Mouse (Mus musculus): Measurements from ENCODE around the gene Cadps. TPM values are rescaled to one million over a fixed set of nuclear protein-coding genes. Genes with fewer than 3 reads are reported as not detected.

The Cadps gene
- polyA plus RNA-seq, 1 experiment from 2014 or later, result 1.6 TPM

- Histone ChIP-seq H3K27me3 (no peaks in the 10 kb centered on the region), H3K9me3 (no peaks in the 10 kb centered on the region), H3K4me2 (no peak overlapping the region), H3K27ac (no peak overlapping the region), H3K4me3 (no peak overlapping the region), H3K36me3 (no peaks in the 10 kb centered on the region), H3K4me1 (no peaks in the 10 kb centered on the region), H3K9ac (no peak overlapping the region)
- WGBS, result 83% methylated on average over 2 of the region's 2 CpGs
- no peak for ATAC-seq (ENCODE audit: insufficient number of reproducible peaks, insufficient read depth, low FRiP score, low TSS enrichment, low read depth)
Observed at GRCm38 (mm10) chr14:12638762-12639161, 184.1 kb downstream of the Cadps start.

GRCm38 (mm10) chr14:12637121-12637754, 185.6 kb downstream of the Cadps start:
- 82% methylated on average over 7 of the region's 7 CpGs for WGBS
- Histone ChIP-seq H3K4me2 (no peak overlapping the region), H3K36me3 (no peaks in the 10 kb centered on the region), H3K9ac (no peak overlapping the region), H3K4me1 (no peaks in the 10 kb centered on the region), H3K9me3 (no peaks in the 10 kb centered on the region), H3K4me3 (no peak overlapping the region), H3K27ac (no peak overlapping the region), H3K27me3 (no peaks in the 10 kb centered on the region)
- ATAC-seq (ENCODE audit: insufficient number of reproducible peaks, insufficient read depth, low FRiP score, low TSS enrichment, low read depth), result no peak

GRCm38 (mm10) chr14:12624256-12625130, 198.4 kb downstream of the Cadps start:
- H3K4me3 ChIP-seq, result no peak overlapping the region
- 76% methylated on average over 11 of the region's 11 CpGs for WGBS
- no peaks in the 10 kb centered on the region for H3K27me3 ChIP-seq
- no peak overlapping the region for H3K27ac ChIP-seq
- H3K9me3 ChIP-seq, result no peaks in the 10 kb centered on the region
- no peaks in the 10 kb centered on the region for H3K36me3 ChIP-seq
- H3K4me2 ChIP-seq, result no peak overlapping the region
- ATAC-seq (ENCODE audit: insufficient number of reproducible peaks, insufficient read depth, low FRiP score, low TSS enrichment, low read depth), result no peak
- no peak overlapping the region for H3K9ac ChIP-seq
- H3K4me1 ChIP-seq, result no peaks in the 10 kb centered on the region

DNA sequence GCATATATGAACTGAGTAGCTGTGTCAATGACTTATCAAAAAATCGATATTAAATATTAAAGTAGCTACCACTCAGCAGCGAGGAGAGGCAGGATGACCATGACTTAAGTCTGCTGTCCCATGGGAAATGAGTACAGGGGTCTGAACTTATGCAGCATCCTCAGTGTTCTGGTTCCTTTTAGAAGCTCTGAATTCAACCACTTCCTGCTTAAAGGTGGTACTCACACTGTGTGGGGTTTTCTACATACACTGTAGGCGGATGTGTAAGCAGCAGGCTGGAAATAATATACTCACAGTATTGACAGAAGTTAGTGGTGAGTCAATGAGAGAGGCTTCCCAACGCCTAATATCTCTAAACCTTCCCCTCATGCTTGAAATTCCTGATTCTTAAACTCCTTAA, 215.9 kb downstream of the Cadps start:
- Histone ChIP-seq H3K4me1 (no peaks in the 10 kb centered on the region), H3K4me3 (no peak overlapping the region), H3K36me3 (no peaks in the 10 kb centered on the region), H3K27ac (no peak overlapping the region), H3K4me2 (no peak overlapping the region), H3K9me3 (no peaks in the 10 kb centered on the region), H3K27me3 (no peaks in the 10 kb centered on the region), H3K9ac (no peak overlapping the region)
- ATAC-seq (ENCODE audit: insufficient number of reproducible peaks, insufficient read depth, low FRiP score, low TSS enrichment, low read depth), result no peak
- 84% methylated on average over 4 of the region's 4 CpGs for WGBS

GRCm38 (mm10) chr14:12606202-12606601, 216.7 kb downstream of the Cadps start:
- Histone ChIP-seq H3K4me2 (no peak overlapping the region), H3K36me3 (no peaks in the 10 kb centered on the region), H3K4me1 (no peaks in the 10 kb centered on the region), H3K27ac (no peak overlapping the region), H3K9ac (no peak overlapping the region), H3K9me3 (no peaks in the 10 kb centered on the region), H3K27me3 (no peaks in the 10 kb centered on the region), H3K4me3 (no peak overlapping the region)
- WGBS, result 85% methylated on average over 4 of the region's 4 CpGs
- ATAC-seq (ENCODE audit: insufficient number of reproducible peaks, insufficient read depth, low FRiP score, low TSS enrichment, low read depth), result no peak

GRCm38 (mm10) chr14:12602080-12602479, 220.8 kb downstream of the Cadps start:
- no peak for ATAC-seq (ENCODE audit: insufficient number of reproducible peaks, insufficient read depth, low FRiP score, low TSS enrichment, low read depth)
- H3K27ac ChIP-seq, result no peak overlapping the region
- no peaks in the 10 kb centered on the region for H3K9me3 ChIP-seq
- H3K36me3 ChIP-seq, result no peaks in the 10 kb centered on the region
- no peaks in the 10 kb centered on the region for H3K4me1 ChIP-seq
- H3K4me2 ChIP-seq, result no peak overlapping the region
- 80% methylated on average over 2 of the region's 2 CpGs for WGBS
- H3K9ac ChIP-seq, result no peak overlapping the region
- H3K4me3 ChIP-seq, result no peak overlapping the region
- H3K27me3 ChIP-seq, result no peaks in the 10 kb centered on the region

DNA sequence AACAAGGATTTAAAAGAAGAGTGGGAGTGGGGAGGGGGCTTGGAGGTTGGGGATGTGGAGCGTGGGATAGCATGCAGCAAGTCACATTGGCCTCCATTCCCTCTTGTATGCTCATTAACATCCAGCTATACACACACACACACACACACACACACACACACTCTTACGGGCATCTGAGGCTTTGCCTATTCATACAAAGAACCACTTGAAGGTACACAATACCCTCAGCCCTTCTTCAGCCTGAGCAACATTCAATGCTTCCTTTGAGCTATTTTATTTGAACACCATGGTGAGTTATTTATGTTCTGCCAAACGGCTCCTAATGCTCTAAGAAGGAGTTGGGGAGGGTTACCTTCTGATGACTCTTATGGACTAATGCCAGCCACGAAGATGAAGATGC, 227.6 kb downstream of the Cadps start:
- WGBS, result 73% methylated on average over 4 of the region's 4 CpGs
- ATAC-seq (ENCODE audit: insufficient number of reproducible peaks, insufficient read depth, low FRiP score, low TSS enrichment, low read depth), result no peak

DNA sequence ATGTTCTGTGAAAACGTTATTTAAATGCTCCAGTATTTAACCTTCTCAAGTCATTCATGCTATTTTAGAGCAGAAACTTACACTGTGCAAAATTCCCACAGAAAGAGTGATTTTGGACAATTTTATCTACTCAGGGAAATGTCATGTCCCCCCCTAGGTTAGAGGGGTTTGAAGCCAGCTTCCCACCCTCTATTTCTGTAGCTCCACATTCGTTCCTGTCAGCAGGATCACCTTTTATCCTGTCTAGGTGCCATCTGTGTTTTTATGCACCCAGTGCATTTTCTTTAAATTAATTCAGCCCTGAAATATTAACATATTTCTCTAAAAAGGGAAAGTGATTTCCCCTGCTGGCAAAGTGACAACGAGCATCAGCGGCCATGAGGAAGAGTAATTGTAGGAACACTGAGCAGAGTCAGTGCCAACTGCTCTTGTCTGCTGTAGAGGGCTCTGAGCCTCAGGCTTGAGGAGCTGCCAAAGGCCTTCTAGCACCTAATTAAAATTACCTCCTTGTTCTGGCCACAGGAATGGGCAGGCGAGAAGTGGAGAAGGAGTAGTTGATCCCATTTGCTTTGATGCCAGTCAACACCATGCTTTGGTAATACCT, 230.3 kb downstream of the Cadps start:
- no peak overlapping the region for H3K9ac ChIP-seq
- 85% methylated on average over 5 of the region's 5 CpGs for WGBS
- H3K27me3 ChIP-seq, result no peaks in the 10 kb centered on the region
- H3K36me3 ChIP-seq, result no peaks in the 10 kb centered on the region
- no peaks in the 10 kb centered on the region for H3K4me1 ChIP-seq
- no peak overlapping the region for H3K27ac ChIP-seq
- H3K4me3 ChIP-seq, result no peak overlapping the region
- no peak for ATAC-seq (ENCODE audit: insufficient number of reproducible peaks, insufficient read depth, low FRiP score, low TSS enrichment, low read depth)
- H3K9me3 ChIP-seq, result no peaks in the 10 kb centered on the region
- H3K4me2 ChIP-seq, result no peak overlapping the region

More for the DNA sequence above, 227.6 kb downstream of the Cadps start:
- no peak overlapping the region for H3K27ac ChIP-seq
- no peaks in the 10 kb centered on the region for H3K9me3 ChIP-seq
- H3K36me3 ChIP-seq, result no peaks in the 10 kb centered on the region
- H3K4me1 ChIP-seq, result no peaks in the 10 kb centered on the region
- H3K27me3 ChIP-seq, result no peaks in the 10 kb centered on the region
- no peak overlapping the region for H3K4me2 ChIP-seq
- no peak overlapping the region for H3K4me3 ChIP-seq
- no peak overlapping the region for H3K9ac ChIP-seq

- no peak overlapping the region for H3K4me3 ChIP-seq
- no peaks in the 10 kb centered on the region for H3K27me3 ChIP-seq
- H3K4me1 ChIP-seq, result no peaks in the 10 kb centered on the region
- no peaks in the 10 kb centered on the region for H3K36me3 ChIP-seq
- no peak overlapping the region for H3K4me2 ChIP-seq
- H3K27ac ChIP-seq, result no peak overlapping the region
- no peaks in the 10 kb centered on the region for H3K9me3 ChIP-seq
- H3K9ac ChIP-seq, result no peak overlapping the region
- ATAC-seq (ENCODE audit: insufficient number of reproducible peaks, insufficient read depth, low FRiP score, low TSS enrichment, low read depth), result no peak
Observed at GRCm38 (mm10) chr14:12591829-12592228, 231.1 kb downstream of the Cadps start.

DNA sequence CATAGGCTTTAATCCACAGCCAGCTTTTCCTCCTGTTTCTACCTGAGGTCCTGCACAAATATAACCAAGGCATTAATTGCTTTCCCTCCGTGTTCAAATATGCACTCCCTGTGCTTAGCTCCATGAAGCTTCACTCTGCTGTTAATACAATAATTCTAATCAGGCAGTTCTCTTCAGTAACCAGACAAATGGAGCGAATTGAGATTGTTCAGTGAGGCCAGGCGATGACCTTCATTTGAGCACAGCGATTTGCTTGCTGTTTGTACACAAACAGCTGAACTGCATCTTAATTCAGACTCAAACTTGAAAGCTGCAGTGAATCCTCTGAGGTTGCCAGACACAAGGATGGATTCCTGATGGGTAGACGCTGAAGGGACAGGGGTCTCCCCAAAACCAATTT, 239.3 kb downstream of the Cadps start:
- Histone ChIP-seq H3K36me3 (no peaks in the 10 kb centered on the region), H3K27me3 (no peaks in the 10 kb centered on the region), H3K4me3 (no peak overlapping the region), H3K27ac (no peak overlapping the region), H3K9me3 (no peaks in the 10 kb centered on the region), H3K4me2 (no peak overlapping the region), H3K9ac (no peak overlapping the region), H3K4me1 (peaks cover 8% of the 10 kb centered on the region)
- WGBS, result 83% methylated on average over 5 of the region's 5 CpGs
- ATAC-seq (ENCODE audit: insufficient number of reproducible peaks, insufficient read depth, low FRiP score, low TSS enrichment, low read depth), result no peak

DNA sequence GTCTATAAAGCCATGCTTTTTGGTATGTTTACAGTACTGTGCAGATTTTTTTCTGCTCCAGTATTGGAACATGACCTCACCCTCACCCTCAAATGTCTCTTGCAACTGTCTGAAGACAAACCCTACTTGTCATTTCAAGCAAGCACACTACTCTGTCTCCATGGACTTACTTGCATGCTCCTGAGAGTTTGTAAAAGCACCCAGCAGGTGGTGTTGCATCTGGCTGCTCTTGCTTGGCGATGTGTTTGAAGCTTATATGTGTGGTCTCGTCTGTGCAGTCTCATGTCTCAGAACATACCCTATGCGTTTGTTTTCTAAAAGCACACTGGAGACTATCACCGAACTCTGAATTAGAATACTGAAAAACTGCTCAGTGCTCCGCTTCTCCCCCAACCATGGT, 241.2 kb downstream of the Cadps start:
- Histone ChIP-seq H3K27me3 (no peaks in the 10 kb centered on the region), H3K9ac (no peak overlapping the region), H3K4me1 (peaks cover 16% of the 10 kb centered on the region), H3K27ac (no peak overlapping the region), H3K4me3 (no peak overlapping the region), H3K4me2 (no peak overlapping the region), H3K9me3 (no peaks in the 10 kb centered on the region), H3K36me3 (no peaks in the 10 kb centered on the region)
- 76% methylated on average over 5 of the region's 5 CpGs for WGBS
- ATAC-seq (ENCODE audit: insufficient number of reproducible peaks, insufficient read depth, low FRiP score, low TSS enrichment, low read depth), result no peak

- WGBS, result 15% methylated on average over 7 of the region's 7 CpGs
- H3K4me1 ChIP-seq, result peaks cover 16% of the 10 kb centered on the region
- no peak for ATAC-seq (ENCODE audit: insufficient number of reproducible peaks, insufficient read depth, low FRiP score, low TSS enrichment, low read depth)
Observed at GRCm38 (mm10) chr14:12580786-12581185, 242.1 kb downstream of the Cadps start.

More at GRCm38 (mm10) chr14:12580786-12581185, 242.1 kb downstream of the Cadps start:
- H3K4me2 ChIP-seq, result no peak overlapping the region
- no peaks in the 10 kb centered on the region for H3K36me3 ChIP-seq
- no peaks in the 10 kb centered on the region for H3K27me3 ChIP-seq
- no peak overlapping the region for H3K9ac ChIP-seq
- no peaks in the 10 kb centered on the region for H3K9me3 ChIP-seq
- H3K4me3 ChIP-seq, result no peak overlapping the region
- no peak overlapping the region for H3K27ac ChIP-seq
